Mouse (Mus musculus) thymus, postnatal 36 days (tissue): Measurements from ENCODE around the gene Sash3.

Source experiments
- DNase-seq, 2 experiments: peaks; one replicate each; pipeline ENCODE4 v3.0.0; 2022; ENCODE audit warnings: mixed read lengths in 2 of 2

Gene Sash3

GRCm38 (mm10) chrX:48146262-48146661, at the start of gene Sash3:
Gene Sash3, plus strand, starts transcription at chrX:48146436.
- DNase-seq: peak; percentile 67 to 84

DNA sequence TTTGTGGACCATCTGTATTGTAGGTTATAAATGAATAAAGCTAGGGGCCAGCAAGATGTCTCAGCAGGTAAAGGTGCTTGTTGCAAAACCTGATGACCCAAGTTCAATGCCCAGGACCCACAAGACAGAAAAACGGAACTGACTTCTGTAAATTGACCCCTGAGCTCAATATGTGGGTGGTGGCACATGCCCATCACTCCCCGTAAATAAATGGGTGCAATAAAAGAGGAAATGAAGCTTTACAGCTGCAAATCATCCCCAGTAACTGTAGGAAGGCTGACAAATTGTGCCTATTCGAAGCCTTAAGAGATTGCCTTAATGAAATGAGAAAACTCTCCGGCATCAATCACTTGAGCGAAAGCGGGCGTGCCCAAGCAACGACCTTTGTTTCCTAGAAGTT, 49.7 kb upstream of the Sash3 start:
- DNase-seq: no peak

DNA sequence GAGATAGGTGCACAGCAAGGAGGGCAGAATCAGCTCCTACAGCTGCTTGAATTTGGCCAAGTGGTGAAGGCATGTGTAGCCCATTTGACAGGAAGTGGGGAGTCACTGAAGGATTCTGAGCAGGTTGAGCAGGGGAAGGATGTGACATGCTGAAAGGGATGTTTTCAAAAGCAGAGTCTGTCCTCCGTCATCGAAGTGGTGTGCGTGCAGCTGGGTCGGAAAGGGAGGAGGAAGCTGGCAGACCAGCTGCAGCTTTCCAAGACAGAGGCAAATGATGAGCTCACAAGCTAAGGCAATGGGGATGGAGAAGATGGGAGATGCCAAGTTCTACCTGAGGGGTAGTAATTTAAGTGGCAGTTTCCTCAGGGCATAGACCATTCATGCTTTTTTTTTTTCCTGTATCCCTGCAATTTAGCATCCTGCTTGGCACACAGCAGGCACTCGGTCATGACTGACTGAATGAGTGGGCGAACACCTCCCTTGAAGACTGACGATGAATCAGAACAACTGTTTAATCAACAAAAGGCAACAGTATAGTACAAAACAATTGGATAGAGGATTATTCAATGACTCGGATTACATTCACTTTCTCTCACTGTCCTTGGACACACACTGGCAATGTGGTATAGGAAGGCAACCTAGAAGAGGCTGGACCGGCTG, 47.6 kb upstream of the Sash3 start:
- peak; percentile 36 to 64 for DNase-seq

- peak in 1 of 2 experiments; percentile 6 for DNase-seq
Measured at GRCm38 (mm10) chrX:48099871-48100270, 46.4 kb upstream of the Sash3 start.

DNA sequence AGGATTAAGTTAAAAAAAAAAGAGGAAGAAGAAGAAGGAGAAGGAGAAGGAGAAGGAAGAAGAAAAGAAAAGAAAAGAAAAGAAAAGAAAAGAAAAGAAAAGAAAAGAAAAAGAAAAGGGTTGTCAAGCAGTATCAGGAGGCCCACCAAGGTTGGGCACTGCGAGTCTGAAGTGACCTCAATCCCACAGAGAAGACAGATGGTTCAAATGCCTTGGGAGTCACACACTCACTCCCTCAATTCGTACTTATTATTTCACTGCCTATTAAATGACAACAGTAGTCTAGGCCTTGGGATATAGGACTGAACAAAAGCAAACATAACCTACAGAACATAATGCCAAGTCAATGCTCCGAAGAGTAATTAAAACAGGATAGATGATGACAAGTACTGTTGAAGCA, 43.0 kb upstream of the Sash3 start:
- no peak for DNase-seq

DNA sequence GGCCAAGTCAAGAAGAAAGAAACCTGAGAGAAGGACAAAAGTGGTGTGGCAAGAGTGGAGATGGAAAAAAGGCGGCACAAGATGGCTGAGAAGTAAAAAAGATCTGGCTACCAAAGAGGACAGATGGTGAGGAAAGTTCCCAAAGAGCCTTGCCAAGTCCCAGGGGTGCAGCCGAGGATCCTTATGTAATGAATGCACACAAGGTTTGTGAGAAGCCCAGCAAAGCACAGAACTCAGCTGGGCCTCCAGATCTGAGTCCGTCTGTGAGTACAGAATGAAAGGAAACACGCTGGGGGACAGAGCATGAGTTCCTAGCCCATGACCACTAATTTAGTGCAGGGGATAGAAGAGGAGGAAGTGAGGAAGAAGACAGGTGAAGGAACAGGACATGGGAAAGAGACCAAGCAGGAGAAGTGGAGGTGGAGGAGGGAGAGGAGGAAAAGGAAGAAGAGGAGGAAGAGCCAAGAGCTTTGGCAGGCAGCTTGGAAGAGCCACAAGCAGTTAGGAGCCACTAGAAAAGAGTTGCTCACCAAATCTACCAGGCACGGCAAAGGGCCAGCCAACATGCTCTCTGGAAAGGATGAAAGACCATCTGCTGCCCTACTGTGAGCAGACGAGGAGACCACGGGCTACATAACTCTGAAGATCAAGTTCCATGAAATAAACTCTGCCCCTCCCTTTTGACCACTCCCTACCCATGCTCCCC, 41.3 kb upstream of the Sash3 start:
- DNase-seq: no peak

DNA sequence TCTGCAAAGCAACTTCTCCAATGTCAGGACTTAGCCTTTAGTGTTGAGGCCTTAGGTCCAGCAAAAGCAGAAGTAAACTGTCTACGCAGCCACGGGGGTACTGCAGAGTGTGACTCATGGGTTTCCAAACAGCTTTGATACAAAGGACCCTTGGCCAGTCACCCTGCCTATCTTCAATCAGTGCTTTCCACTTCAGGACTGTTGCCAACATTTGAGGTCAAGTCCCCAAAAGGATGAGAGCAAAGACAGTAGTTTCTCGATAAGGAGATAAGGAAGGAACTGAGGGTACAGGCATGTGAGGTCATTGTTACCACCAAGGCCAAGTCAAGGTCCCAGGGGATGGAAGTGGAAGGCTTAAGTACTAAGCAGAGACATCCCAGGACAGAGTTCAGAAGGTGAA, 40.0 kb upstream of the Sash3 start:
- DNase-seq: no peak

- DNase-seq: no peak
Measured at GRCm38 (mm10) chrX:48108394-48109315, 37.6 kb upstream of the Sash3 start, which contains the start of gene Xpnpep2. Gene Xpnpep2, plus strand, starts transcription at chrX:48108725.

- DNase-seq: no peak
Measured at GRCm38 (mm10) chrX:48109316-48109655, 37.0 kb upstream of the Sash3 start.

DNA sequence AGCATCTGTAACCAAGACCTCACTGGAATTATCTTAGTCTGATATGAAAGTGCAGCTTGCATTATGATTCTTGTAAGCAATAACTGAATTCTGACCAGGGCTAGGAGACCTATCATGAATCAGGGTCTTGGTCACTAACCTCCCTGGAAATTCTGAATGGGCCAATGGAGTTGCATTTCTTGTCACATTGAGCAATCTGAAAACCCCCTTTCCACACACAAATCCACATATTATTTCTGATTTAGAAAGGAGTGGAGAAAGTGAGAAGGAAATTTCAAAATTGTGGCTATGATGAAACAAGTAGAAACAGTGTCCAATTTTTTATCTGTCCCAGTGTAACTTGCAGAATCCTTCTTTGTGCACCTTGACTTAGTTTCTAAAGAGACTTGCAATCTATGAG, 26.9 kb upstream of the Sash3 start:
- DNase-seq: no peak

DNA sequence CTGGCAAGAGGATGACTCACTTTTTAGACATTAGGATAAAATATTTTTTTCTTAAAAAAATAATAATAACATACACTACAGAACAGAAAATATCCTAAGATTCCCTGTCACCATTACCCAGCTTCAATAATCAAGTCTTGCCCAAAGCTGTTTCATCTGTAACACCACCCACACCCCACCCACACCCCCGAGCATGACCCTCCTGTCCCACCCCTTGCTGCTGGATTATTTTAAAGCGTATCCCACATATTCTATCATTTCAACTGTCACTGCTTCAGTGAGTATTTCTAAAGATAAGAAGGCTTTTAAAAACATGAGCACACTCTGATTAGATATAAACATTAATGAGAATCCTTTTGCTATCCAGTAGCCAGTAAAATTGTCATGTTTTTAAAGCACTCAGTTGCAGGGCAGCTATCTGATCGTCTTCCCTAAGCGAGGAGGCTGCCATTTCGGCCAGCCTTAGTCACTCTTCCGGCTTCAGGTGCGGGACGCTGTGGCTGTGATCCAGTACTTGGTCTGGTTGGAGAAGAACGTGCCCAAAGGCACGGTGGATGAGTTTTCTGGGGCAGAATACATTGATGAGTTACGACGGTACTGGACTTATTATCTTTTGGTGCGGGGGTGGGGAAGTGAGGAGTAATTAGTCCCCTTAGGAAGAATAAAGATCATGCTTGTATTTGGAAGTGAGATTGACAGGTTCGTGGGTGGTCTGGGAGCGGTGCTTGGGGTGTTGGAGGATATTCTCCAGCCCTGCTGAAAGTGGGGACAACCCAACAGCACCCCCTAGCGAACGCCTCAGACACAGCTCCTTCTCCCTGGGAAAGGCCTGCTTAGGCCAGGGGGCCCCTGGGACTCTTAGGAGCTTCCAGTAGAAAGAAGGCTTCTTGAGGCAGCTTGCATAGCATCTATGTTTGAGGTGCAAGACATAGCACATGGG, 21.8 kb upstream of the Sash3 start:
- DNase-seq: peak; percentile 72 to 73

- DNase-seq: no peak
Measured at GRCm38 (mm10) chrX:48126903-48127476, 19.2 kb upstream of the Sash3 start.

- peak; percentile 14 to 33 for DNase-seq
Measured at GRCm38 (mm10) chrX:48127502-48128218, 18.6 kb upstream of the Sash3 start.

DNA sequence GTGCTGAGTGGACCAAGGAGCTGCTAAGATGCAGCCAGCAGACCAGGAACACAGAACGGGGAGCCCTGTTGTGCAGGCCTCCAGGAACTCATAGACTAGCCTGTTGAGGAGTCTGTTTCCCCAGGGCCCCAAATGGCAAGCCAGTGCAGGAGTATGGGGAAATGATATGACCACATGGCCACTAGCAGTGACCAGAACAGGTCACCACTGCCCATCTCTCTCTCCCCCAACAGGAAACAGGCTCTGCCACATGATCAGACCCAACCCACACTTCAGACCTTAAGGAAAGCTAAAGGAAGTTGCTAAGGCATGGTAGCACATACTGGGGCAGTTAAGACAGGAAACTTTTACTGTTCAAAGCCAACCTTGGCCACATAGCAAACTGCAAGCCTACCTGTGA, 17.1 kb upstream of the Sash3 start:
- no peak for DNase-seq

DNA sequence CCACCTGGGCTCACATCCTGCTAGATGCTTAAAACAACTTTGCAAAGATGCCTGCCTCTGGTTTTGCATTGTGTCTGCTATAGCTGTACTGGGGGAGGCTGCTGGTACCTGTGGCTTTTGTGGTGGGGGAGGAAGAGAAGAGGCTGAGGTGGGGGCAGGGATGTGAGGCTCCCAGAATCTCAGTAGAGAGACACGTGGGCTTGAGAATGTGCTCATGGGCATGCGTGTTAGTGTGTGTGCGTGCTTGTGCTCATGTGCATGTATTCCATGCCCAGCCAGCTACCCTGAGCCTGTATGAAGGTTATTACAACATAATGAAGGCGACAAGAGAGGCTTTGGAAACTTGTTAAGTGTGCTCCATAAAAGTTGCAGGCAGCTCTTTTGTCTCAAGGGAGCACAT, 9.3 kb upstream of the Sash3 start:
- DNase-seq: peak; percentile 74 to 88

- peak; percentile 41 to 52 for DNase-seq
Measured at GRCm38 (mm10) chrX:48138011-48138410, 8.2 kb upstream of the Sash3 start.

- no peak for DNase-seq
Measured at GRCm38 (mm10) chrX:48138539-48139275, 7.5 kb upstream of the Sash3 start.

- peak; percentile 45 to 65 for DNase-seq
Measured at GRCm38 (mm10) chrX:48139368-48140285, 6.6 kb upstream of the Sash3 start.

DNA sequence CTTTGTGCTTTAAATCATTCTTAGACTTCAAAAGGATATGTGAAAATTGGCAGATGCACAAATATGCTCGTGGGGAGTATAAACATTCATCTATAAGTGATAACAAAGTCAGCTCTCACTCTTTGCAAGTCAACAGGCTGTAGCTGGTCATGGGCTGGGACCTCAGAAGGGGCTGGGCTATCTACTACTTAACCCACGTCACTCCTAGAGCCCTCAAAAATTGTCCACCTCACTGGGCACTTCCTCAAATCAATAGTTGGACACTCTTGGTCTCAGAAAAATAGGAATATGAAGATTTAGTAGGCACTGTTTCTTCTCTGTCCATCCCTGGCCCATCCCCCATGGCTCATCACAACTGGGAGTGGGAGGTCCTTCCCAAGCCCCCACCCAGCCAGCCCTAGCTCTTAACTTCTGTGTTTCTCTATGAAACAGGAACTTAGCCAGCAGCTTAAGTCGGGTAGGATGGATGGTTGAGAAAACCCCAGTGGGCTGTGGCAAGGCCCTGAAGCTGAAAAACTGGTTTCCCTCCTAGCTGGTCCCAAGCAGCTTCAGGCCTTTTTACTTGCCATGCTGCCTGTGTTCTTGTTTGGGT, 5.9 kb upstream of the Sash3 start:
- DNase-seq: peak; percentile 39 to 57
